ENCODE assay signal across 8 mouse cellular contexts in genomic region chr7:100706143-100706841, GRCm38 (mm10). TPM values are rescaled to one million over a fixed set of nuclear protein-coding genes. Genes with fewer than 3 reads are reported as not detected.
DNase-seq lines count a peak whose midpoint lies in the region; ATAC-seq lines count a peak whose summit lies in the region.

Fam168a (plus strand) TSS chr7:100706635.

- DNase-seq in adipocyte (ENCODE audit: low spot score), result peak; percentile 92
- peak; percentile 96 for DNase-seq in embryo, embryonic 10 days (ENCODE audit: low spot score)
- peak; percentile 88 for DNase-seq in gastrocnemius, postnatal 10 days
- peak; percentile 95 for DNase-seq in induced T-regulatory cell, adult 2 months (ENCODE audit: low read depth)
- peak; percentile 91 to 94 for DNase-seq in left cerebral cortex, adult 9 months (ENCODE audit: low spot score in 2 of 2)
- peak; percentile 95 for DNase-seq in right cerebral cortex, postnatal 14 days
- DNase-seq in urinary bladder, postnatal 36 days (ENCODE audit: low spot score in 2 of 2), result peak; percentile 92 to 94

- peak; percentile 94 for ATAC-seq in megakaryocyte progenitor cell, adult 5-6 weeks (replicated peaks; ENCODE audit: poor library complexity)

RNA-seq across cellular contexts. Expression of gene Fam168a, which starts in this region (rescaled TPM):
- 10 to 100 TPM; 51.6 to 55.3 TPM for total RNA-seq in gastrocnemius, postnatal 10 days (2021)
- total RNA-seq in megakaryocyte progenitor cell, adult 5-6 weeks (2015), result 18.9 and 24.2 TPM in 2 replicates
- total RNA-seq in megakaryocyte progenitor cell, adult 5-6 weeks (2017), result 6.3 and 7.9 TPM in 2 replicates

Comparison
In these comparisons a context has a peak if more than half of its experiments do, and no peak if none do; other contexts are left out.
1. Peak in every context shown above with its lines: DNase-seq and ATAC-seq.